Mouse (Mus musculus) heart, adult 9 months (tissue): Measurements from ENCODE around the gene Hook1.
"Not testable (repeated sequence)": the region's sequence is repeated elsewhere in the genome, so short reads cannot be mapped to it uniquely, and the experiment has no call there.

Experiments used
- DNase-seq, 2 experiments: peaks; one replicate each; pipeline ENCODE4 v3.0.0; 2022; ENCODE audit warnings: low spot score in 2 of 2

Hook1 gene

DNA sequence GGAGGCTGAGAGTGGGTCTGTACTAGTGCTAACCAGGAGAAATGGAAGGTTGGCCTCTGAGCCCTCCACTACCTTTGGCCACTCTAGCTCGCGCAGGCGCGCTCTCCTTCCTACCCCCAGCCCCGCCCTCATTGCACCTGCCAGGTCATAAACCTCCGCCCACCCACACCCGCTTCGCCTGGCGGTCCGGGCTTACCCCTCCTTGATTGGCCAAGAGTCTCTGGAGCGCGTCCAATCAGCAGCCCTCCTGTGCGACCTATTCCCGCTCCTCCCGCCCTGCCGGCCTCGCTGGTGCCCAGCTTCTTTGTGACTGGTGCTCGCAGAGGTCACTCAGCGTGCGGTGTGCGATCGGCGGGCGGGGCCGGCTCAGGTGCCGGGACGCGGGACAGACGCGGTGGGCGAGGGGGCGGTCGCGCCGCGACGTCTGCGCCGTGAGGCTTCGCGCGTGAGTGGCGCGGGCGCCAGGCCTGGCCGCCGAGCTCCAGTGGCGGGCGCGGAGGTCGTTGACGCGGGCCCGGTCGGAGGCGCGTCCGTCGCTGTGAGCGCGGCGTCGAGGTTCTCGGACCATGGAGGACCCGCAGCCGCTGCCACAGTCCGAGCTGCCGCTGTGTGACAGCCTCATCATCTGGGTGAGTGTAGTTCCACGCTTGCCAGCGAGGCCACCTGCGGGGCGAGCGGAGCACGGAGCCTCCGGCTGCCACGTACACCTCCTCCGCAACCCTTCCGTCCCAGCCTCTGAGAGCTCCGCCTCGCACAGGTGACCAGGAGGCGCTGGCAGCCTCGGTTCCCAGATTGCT lies at the start of gene Hook1:
Gene Hook1, plus strand, starts transcription at position 313 of the 797 bp plus-strand sequence.
- peak; percentile 82 to 83 for DNase-seq

DNA sequence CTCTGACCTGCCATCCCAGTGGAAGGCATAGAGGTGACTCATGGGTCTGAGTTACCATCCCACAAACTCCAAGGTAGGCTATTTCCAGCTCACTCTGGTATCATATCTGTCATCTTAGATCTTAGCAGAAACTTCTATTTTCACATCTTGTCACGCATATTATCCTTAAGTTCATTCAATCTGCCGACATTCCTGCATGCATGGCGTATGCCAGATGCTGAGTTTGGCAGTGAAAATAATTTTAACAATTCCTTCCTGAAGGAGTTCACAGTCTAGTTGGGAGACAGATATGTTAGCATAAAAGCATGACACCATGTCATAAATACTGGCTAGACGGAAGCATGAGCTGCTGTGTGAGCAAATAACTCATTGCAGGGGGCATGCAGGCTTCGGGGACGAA lies 49.3 kb upstream of the Hook1 start:
- DNase-seq: no peak

DNA sequence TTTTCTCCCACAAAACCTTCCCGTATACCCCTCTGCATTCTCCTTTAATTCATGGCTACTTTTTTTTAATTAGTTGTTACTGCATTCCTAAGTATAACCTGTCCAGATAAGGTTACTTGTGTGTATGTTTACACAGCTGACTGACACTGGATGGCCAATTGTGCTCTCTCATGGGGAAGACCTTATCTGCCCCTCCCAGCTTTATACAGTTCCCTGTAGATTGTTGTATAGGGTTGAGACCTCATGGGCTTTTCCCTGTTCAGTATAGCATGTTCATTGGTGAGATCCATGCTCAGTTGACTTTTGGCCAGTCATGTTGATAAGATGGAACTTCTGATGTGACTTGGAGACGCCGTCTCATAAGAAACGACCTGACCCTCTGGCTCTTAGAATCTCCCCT lies 46.6 kb upstream of the Hook1 start:
- DNase-seq: no peak

GRCm38 (mm10) chr4:95924210-95925184 lies 42.5 kb upstream of the Hook1 start:
- DNase-seq: peak; percentile 23 to 50

GRCm38 (mm10) chr4:95928846-95929245 lies 38.2 kb upstream of the Hook1 start:
- DNase-seq: no peak

GRCm38 (mm10) chr4:95929936-95930335 lies 37.1 kb upstream of the Hook1 start:
- no peak for DNase-seq

GRCm38 (mm10) chr4:95931331-95931730 lies 35.7 kb upstream of the Hook1 start:
- no peak for DNase-seq

DNA sequence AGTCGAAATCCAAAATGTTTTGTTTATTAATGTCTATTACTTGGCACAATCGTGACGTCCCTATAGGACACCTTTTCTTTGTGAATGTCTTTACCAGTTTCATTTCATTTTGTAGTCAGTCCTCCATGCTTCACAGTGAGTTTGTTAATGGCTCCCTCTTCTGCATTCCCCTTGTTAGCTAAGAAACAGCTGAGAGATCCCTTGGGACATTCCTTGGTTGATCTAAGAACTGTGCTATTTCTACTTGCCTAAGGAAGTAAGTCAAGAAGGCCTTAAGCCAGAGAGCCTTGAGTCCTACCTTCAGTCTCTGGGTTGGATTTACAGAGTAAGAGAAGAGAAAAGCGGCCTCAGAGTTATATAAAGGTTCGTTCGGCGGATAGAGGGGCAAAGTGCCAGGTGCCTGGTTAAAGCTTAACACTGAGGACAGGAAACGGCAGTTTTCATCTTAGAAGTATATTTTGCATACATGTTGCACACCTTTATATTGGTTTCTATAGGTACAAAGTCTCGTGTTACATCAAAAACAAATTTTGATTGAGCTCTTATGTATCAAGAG lies 33.2 kb upstream of the Hook1 start:
- DNase-seq: no peak

GRCm38 (mm10) chr4:95934384-95935035 lies 32.5 kb upstream of the Hook1 start:
- DNase-seq: no peak

DNA sequence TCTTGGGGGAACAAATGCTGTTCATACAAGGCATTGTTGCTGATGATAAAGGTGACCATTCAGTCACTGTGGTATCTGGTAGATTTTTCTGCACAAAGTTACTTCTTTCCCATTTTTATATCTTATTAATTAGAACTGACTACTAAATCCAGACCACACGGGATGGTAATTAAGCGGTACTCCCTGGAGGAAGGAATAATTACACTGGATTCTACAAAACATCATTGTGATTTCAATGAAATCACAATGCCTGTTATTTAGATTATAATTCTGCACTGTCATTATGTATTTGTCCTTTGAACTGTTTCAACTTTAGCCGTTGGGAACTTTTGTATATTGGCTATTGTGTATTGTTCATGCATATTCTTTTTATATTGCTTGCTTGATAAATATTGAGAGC lies 28.3 kb upstream of the Hook1 start:
- no peak for DNase-seq

DNA sequence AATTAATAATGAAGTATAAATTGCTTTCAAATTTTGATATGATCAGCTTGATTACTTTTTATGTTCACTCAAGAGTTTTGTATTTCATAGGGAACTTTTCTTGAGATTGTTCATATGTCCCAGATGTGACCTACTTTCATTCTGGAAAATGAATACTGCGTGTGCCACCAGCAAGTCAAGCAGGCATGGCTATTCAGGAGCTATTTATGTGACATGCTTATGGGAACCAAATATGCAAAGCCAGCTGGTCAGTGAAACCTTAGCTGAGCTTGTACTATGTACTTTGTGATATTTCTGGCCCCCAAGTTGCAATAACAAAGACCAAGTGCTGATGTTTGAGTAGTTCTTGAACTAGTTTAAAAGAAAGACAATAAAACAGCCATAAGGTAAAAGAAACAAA lies 19.1 kb upstream of the Hook1 start:
- DNase-seq: no peak

DNA sequence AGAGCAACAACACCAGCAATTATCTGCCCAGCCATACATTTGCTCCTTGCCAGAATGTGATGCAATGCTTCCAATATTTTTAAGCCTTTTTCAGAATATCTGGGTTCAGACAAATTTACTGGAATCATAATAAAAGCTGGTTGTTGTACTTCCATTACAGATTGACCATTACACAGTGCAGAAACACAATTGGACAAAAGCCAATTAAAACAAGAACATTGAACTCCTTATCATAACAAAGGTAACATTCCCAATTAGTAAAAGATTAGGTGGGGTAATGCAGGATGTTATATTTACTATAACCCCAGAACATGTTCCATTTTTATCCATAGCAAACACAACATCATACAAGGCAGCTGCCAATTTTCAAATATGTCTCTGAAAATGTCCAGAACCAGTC lies 13.7 kb upstream of the Hook1 start:
- DNase-seq: no peak

DNA sequence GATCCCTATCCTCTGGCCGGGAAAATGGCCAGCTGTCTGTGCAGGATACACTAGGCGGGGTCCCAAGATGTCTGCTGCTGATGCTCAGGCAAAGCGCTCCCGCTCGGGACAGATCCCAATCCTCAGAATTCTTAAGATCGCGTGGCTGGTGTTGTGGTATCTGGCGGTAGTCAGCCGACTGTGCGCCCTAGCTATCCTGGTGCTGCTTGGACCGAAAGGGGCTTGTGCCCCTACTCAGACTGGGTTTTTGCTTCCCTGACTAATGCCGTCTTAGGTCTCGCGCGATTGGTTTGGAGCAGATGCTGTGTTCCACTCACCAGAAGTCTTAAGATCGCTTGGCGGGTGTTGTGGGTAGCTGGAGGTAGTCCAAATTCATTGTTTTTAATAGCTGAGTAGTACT lies 15.2 kb downstream of the Hook1 start:
- DNase-seq: not testable (repeated sequence)

DNA sequence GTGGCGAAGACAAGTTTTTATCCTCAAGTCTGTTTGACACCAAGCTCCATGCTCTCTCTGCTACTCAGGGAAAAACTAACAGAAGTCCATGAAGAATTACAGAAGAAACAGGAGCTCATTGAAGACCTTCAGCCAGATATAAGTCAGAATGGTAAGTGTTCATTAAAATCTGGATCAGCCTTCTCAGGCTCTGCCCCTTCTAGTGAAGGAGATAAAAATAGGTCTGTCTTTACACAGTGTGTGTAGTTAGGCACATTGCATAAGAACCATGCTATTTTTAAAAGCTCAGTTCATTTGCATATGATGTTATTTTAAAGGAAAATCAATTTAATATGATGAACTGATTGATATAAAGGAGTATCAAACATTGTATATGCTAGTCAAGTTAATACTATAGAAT lies 49.8 kb downstream of the Hook1 start:
- DNase-seq: no peak

- no peak for DNase-seq
Observed at GRCm38 (mm10) chr4:96022803-96023202, 55.8 kb downstream of the Hook1 start.

DNA sequence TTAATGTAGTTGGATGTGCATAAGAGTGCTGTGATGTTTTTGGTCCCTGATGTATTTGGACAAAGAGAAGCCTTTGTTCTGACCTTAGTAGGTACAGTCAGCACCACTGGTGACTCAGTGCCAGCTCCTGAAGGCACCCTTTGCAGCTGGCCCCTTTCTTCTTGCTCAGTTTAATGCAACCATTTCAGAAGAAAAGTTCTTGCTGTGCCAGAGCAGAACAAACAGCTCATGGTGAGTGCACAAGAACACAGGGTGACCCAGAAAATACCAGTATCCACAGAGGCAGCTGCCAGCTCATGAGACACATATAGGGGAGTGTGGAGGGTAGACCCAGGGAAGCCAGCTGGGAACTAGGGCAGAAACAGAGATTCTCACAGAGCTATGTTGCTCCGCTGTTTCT lies 61.4 kb downstream of the Hook1 start:
- no peak for DNase-seq

GRCm38 (mm10) chr4:96060106-96060505 lies 93.1 kb downstream of the Hook1 start:
- DNase-seq: no peak

DNA sequence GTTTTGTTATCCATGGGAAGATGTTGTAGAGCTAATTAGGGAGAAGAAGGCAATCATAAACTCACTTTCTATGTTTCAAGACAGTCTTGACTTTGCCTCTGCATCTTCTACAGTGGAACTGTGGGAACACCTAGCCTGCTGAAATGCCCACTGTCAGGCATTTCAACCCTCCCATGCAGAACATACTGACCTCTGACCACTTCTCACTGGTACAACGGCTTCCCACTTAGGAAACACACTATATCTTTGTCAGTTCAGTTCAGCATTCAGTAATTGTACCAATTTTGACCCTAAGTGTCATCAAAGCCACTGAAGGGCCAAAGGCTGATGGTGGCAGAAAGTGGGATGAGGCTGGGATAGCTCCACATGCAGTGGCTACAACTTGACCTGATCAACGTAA lies 95.0 kb downstream of the Hook1 start:
- DNase-seq: no peak
